Mouse (Mus musculus): ENCODE results near the gene Phlda1.
A peak's percentile ranks its signal among the peaks of the same experiment; 100 is the strongest.

Phlda1 gene

DNA sequence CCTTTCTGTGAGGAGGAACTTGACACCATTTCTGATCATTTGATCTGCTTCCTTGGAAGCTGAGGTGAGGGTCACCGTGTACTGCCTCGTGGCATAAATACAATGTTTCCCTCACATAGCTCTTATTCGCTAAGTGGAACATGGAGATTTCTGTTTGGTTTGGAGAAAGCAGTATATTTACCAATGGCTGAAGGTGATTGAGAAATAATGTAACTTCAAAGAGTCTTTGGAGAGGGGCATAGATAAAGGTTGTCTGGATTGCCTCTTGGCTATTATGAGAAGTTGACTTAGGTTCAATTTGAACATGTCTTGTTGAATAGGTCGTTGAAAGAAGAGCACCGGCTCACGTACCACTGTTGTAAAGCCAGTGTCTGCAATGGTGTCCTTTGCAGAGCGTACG lies 28.6 kb downstream of the Phlda1 start:
- DNase-seq = no peak

GRCm38 (mm10) chr10:111537410-111537809 lies 31.3 kb downstream of the Phlda1 start:
- no peak for DNase-seq

DNA sequence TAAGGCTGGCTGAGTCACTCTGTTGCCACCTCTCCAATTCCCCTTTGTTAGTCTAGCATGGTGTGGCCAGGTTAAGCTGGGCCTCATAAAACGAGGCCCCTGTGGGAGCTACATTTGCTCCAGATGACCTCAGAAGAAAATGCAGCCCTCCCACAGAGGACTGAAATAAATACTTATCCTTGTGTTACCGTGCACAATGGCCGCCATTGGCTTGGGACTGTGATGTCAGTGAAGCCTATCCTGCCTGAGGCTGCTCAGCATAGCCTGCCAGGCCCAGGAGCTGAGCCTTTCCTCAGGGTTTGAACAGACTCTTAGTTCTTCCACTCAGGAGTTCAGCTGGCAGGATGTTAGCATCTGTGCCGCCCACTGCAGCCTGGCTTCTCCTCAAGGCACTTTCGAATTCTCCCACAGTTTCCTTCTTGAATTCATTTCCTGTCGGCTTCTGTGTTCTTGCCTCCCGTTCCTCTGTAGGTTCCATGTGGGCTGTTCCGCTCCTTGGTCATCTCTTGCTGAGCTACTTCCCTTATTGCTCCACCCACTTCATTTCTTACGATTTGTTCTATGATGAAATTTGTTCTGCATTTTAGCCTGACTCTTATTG lies 33.7 kb downstream of the Phlda1 start:
- peak; percentile 50 for DNase-seq

- DNase-seq = no peak
Measured at GRCm38 (mm10) chr10:111540678-111541077, 34.6 kb downstream of the Phlda1 start.

DNA sequence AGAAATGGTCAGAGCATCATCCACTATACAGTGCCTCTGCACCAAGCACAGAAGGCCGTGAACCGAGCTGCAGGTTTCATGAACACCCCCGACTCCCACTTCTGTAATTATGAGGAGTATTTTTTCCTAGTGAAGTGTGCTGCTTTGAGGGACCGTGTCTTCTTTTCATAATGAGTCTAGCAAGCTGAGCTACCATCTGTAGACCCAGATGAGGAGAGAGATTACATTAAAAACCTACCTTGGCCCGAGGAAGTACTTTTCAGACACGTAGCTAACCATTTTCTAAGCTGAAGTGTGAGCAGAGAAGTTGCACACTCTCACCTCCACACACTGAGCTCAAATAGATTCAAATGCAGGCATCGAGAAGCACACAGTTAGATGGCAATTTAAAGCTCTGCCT lies 37.0 kb downstream of the Phlda1 start:
- DNase-seq = no peak

- peak; percentile 70 for DNase-seq
Measured at GRCm38 (mm10) chr10:111543781-111544260, 37.7 kb downstream of the Phlda1 start.

GRCm38 (mm10) chr10:111544311-111544710 lies 38.2 kb downstream of the Phlda1 start:
- no peak for DNase-seq

DNA sequence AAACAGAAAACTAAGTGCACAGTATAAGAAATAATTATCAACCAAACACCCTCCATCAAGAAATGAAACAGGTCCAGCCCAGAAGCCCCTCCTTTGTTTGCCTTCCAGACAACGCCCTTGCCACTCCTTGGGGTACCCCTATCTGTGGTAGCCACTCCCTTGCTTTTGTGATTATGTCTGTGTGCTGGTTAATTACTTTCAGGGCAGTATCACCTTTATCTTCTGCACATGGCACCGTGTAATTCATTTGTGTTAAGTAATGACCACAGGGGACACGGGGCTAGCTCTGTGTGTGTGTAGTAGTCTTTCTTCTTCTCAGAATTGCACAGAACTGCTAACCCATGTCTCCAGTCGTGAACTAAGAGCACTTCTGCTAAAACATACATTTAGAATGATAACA lies 39.6 kb downstream of the Phlda1 start:
- DNase-seq = no peak

DNA sequence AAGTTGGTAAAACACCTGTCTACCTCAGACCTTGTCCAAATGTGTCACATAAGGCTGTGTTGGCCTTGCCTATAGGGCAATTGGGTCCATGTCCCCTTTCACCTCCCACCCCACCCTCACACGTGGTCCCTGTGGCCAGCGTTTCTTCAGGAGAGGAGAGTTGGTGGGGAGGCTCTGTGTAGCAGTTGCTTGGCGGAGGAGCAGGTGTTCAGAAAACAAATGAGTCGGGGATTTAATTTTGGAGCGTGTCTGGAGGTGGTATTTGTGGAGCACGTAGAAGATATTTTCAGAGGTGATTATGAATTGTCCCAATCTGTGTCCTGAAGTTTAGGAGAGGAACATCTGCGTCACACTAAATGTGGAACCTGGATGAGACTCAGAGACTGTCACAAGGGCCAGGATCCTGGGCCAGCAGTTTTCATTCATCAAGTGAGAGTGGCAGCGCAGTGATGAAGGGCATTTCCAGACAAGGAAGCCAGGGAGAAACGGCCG lies 41.8 kb downstream of the Phlda1 start:
- DNase-seq = no peak

DNA sequence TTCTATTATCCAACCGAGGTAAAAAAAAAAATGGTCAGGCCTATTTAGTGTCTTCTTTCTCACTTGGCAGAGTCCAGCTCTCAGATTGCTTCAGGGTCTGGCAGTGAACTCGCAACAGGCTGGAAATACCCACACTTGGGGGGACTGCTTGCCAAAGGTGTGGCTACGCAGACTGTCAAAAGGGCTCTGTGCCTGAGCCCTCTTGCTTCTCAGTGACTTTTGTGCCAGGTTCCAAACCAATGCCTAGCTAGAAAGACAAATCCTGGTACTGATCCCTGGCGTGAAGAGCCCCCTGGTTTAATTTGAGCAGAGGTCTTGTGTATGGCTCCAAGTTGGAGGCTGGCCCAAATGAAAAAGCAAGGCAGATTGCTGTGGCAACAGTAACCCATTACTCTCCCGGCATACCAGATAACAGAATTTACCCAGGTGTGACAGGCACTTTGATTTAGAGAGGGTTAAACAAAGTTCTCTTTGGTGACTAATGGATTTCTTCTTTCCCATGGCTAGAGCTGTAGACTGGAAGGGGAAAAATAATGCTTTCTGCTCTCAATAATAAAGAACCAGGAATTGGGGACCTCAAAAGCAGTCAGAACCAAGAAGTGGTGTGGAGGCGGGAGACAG lies 44.1 kb downstream of the Phlda1 start:
- no peak for DNase-seq

DNA sequence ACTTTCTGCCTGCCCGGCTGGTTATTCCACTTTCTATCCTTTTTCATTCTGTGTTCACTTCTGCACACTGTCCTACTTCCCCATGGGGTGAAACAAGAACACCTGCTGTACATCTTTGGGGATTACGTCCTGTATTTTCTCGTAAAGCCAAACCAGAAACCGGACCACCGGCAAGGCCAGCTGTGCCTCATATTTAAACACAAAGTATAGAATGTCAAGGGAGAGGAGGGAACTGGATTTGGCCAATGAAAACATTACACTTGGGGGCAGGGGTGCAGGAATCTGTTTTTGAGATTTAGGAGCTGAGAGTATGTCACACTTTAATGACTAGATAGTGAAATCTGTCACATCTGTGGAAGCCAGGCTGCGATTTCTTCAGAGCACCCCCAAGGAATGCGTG lies 47.6 kb downstream of the Phlda1 start:
- no peak for DNase-seq

DNA sequence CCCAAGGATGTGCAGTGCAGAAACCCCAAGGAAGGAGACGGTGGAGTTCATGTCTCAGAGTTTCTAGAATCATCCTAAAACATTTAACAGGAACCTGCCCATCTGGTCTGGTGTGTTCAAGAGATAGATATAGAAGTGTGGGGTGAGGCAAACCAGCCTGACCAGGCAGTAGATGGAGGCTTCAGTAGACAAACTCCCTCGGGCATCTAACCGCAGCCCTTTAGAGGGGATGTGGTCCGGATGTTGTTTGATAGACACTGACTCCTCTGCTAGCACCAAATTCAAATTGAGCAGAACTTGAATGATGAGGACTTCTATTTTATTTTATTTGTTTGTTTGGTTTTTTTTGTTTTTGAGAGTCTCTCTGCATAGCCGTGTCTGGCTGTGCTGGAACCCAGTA lies 48.6 kb downstream of the Phlda1 start:
- DNase-seq = no peak

DNA sequence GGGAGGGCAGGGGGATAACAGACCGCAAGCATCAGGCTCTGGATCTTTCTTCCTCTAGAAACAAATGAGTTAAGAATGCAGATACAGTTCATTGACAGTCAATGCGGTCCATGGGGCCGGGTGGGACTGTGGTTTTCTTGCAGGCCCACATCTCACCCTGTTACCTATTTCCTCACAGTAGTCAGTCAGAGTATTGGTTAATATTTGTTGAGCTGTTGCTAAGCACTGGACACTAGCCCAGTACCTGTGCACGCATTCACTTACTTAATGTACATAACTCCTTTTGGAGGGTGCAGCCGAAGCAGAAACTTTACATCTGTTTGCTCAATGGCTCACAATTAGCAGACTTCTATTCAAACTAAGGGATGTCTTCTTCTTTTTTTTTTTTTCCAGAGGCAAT lies 52.1 kb downstream of the Phlda1 start:
- peak; percentile 28 for DNase-seq
